In the genomic region with DNA sequence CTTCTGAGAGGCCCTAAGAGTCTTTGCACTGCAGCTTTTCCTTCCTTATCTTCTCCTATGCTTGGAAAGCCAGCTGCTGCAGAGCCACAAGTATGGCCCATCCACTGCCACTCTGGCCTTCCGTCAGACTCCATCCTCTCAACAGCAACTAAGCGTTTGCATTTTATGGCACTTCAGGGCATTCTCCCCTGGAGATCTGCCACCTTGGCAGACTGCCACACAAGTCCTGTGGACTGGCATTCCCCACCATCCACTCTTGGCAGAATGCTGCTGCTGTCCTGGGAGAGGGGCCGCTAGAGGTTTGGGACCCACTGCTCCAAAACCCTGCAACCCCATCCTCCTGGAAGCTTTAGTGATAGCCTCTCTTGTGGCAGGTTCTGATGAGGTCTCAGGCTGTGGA, we compare ENCODE assay signal across 16 mouse cellular contexts. TPM values are rescaled to one million over a fixed set of nuclear protein-coding genes. Genes with fewer than 3 reads are reported as not detected.
DNase-seq lines count a peak whose midpoint lies in the region; ATAC-seq and TF ChIP-seq lines count a peak whose summit lies in the region.
"Had no signal": no experiment of that assay in that cellular context is flagged by ENCODE, and none has a peak within 500 bp of the region (broad histone marks: within the 10 kb centered on the region; RNA-seq: fewer than 3 reads in every experiment).

No protein-coding gene starts in this region.

- TF ChIP-seq CTCF in lung, adult 2 months (IDR thresholded peaks at IDR 0.05; ENCODE audit: insufficient read depth, low read length) = no peak
- TF ChIP-seq CTCF in brain, embryonic 14.5 days (IDR thresholded peaks at IDR 0.05; ENCODE audit: borderline replicate concordance, extremely low read depth, insufficient read depth, insufficient read length) = no peak

- no peak overlapping the region for H3K4me2 ChIP-seq in heart, embryonic 11.5 days
- H3K4me2 ChIP-seq in lung, embryonic 15.5 days = no peak overlapping the region
- H3K4me2 ChIP-seq: embryonic facial prominence, embryonic 15.5 days; midbrain, embryonic 13.5 days had no signal

- peaks cover 8% of the 10 kb centered on the region for H3K27me3 ChIP-seq in heart, embryonic 11.5 days (ENCODE audit: control insufficient read depth, insufficient read depth, low read length)
- no peaks in the 10 kb centered on the region for H3K27me3 ChIP-seq in lung, embryonic 15.5 days
- H3K27me3 ChIP-seq: embryonic facial prominence, embryonic 15.5 days had no signal

- ATAC-seq in heart, embryonic 11.5 days (replicated peaks; ENCODE audit: insufficient number of reproducible peaks, low FRiP score, low TSS enrichment) = no peak
- ATAC-seq in lung, embryonic 15.5 days (ENCODE audit: borderline replicate concordance, extremely low read depth, low FRiP score, low TSS enrichment) = no peak
- ATAC-seq: midbrain, embryonic 13.5 days had no signal

- no peaks in the 10 kb centered on the region for H3K36me3 ChIP-seq in heart, embryonic 11.5 days (ENCODE audit: control insufficient read depth, insufficient read depth, low read length)
- H3K36me3 ChIP-seq in lung, embryonic 15.5 days = no peaks in the 10 kb centered on the region
- H3K36me3 ChIP-seq: embryonic facial prominence, embryonic 15.5 days; midbrain, embryonic 13.5 days had no signal

- H3K9me3 ChIP-seq in heart, embryonic 11.5 days (replicated peaks; ENCODE audit: control insufficient read depth, low read length) = no peaks in the 10 kb centered on the region
- H3K9me3 ChIP-seq in lung, embryonic 15.5 days = no peaks in the 10 kb centered on the region
- H3K9me3 ChIP-seq: embryonic facial prominence, embryonic 15.5 days had no signal

- H3K4me3 ChIP-seq in heart, embryonic 11.5 days (ENCODE audit: low read depth, low read length) = no peak overlapping the region
- H3K4me3 ChIP-seq in lung, embryonic 15.5 days = no peak overlapping the region
- H3K4me3 ChIP-seq in lung, adult 2 months (replicated peaks; ENCODE audit: extremely low read depth, low read depth, low read length) = no peak overlapping the region
- H3K4me3 ChIP-seq: embryonic facial prominence, embryonic 15.5 days; midbrain, embryonic 13.5 days had no signal

- no peak for TF ChIP-seq POLR2A in lung, adult 2 months (IDR thresholded peaks at IDR 0.05; ENCODE audit: borderline replicate concordance, extremely low read depth, low read depth, low read length)
- no peak for TF ChIP-seq POLR2A in brain, embryonic 14.5 days (IDR thresholded peaks at IDR 0.05; ENCODE audit: borderline replicate concordance, extremely low read depth, insufficient read depth, insufficient read length, poor library complexity, severe bottlenecking)

- WGBS in heart, embryonic 11.5 days (ENCODE audit: insufficient replicate concordance) = 80% methylated on average over 3 of the region's 3 CpGs
- 45% methylated on average over 3 of the region's 3 CpGs for WGBS in lung, embryonic 15.5 days
- 54% methylated on average over 3 of the region's 3 CpGs for WGBS in lung, adult 2 months

- H3K9ac ChIP-seq in heart, embryonic 11.5 days (ENCODE audit: low read depth, low read length) = no peak overlapping the region
- H3K9ac ChIP-seq in lung, embryonic 15.5 days = no peak overlapping the region
- H3K9ac ChIP-seq: embryonic facial prominence, embryonic 15.5 days; midbrain, embryonic 13.5 days had no signal

- peak; percentile 61 for DNase-seq in heart, postnatal 4 days
- DNase-seq in lung, adult 2 months = no peak
- peak; percentile 60 for DNase-seq in brain, embryonic 14.5 days (ENCODE audit: low read depth)
- DNase-seq in kidney, postnatal 14 days = peak; percentile 67
- DNase-seq in liver = no peak
- no peak for DNase-seq in adipocyte (ENCODE audit: low spot score)
- DNase-seq: cerebellum, adult 2 months; right cerebral cortex, adult 18-20 months; thymus, postnatal 36 days had no signal

- no peak overlapping the region for H3K27ac ChIP-seq in heart, embryonic 11.5 days (ENCODE audit: low read depth, low read length)
- H3K27ac ChIP-seq in lung, embryonic 15.5 days = 0 out of 2 replicates have a peak overlapping the region, but pooled peaks have one; percentile 5
- H3K27ac ChIP-seq: embryonic facial prominence, embryonic 15.5 days; macrophage; midbrain, embryonic 13.5 days had no signal

- no peaks in the 10 kb centered on the region for H3K4me1 ChIP-seq in heart, embryonic 11.5 days (ENCODE audit: control insufficient read depth, insufficient read depth, low read length)
- H3K4me1 ChIP-seq in lung, embryonic 15.5 days = peaks cover 12% of the 10 kb centered on the region
- H3K4me1 ChIP-seq in lung, adult 2 months (ENCODE audit: control insufficient read depth, insufficient read depth, low read length) = no peaks in the 10 kb centered on the region; the same call in 1 of the 2 replicates

RNA-seq across cellular contexts. Expression of gene Fam118a, which starts 3.1 kb away (rescaled TPM):
- 10 to 100 TPM; 14.6 to 14.9 TPM for total RNA-seq in heart, postnatal 4 days (2021)
- 16.2 and 20.1 TPM in 2 replicates for polyA plus RNA-seq in heart, embryonic 11.5 days (2014; fragmentation: Nextera tagmentation; extraction: Ambion mirVana)
- 35.0 TPM in 2 replicates for polyA plus RNA-seq in lung, embryonic 15.5 days (2015; fragmentation: Nextera tagmentation; extraction: Ambion mirVana)
- polyA plus RNA-seq in lung, adult 2 months (2012; rRNA removed) = 6.7 and 7.0 TPM in 2 replicates
- 14.3 and 15.9 TPM in 2 replicates for polyA plus RNA-seq in brain, embryonic 14.5 days (2012; rRNA removed)

RNA-seq across cellular contexts. Expression of gene Upk3a, which starts 14.9 kb away (rescaled TPM):
- not detected for total RNA-seq in heart, postnatal 4 days (2021)
- not detected in 2 replicates for polyA plus RNA-seq in heart, embryonic 11.5 days (2014; fragmentation: Nextera tagmentation; extraction: Ambion mirVana)
- polyA plus RNA-seq in lung, embryonic 15.5 days (2015; fragmentation: Nextera tagmentation; extraction: Ambion mirVana) = 8.5 and 9.1 TPM in 2 replicates
- 2.0 and 3.0 TPM in 2 replicates for polyA plus RNA-seq in lung, adult 2 months (2012; rRNA removed)
- 0.28 and 0.53 TPM in 2 replicates for polyA plus RNA-seq in brain, embryonic 14.5 days (2012; rRNA removed)
- polyA plus RNA-seq: forebrain, embryonic 11.5 days; heart, postnatal 0 days; macrophage had no signal

RNA-seq across cellular contexts. Expression of gene 5031439G07Rik, which starts 43.5 kb away (rescaled TPM):
- 10 to 100 TPM; 22.2 to 23.8 TPM for total RNA-seq in heart, postnatal 4 days (2021)
- polyA plus RNA-seq in heart, embryonic 11.5 days (2014; fragmentation: Nextera tagmentation; extraction: Ambion mirVana) = 4.6 and 8.1 TPM in 2 replicates
- 6.8 and 10.6 TPM in 2 replicates for polyA plus RNA-seq in lung, embryonic 15.5 days (2015; fragmentation: Nextera tagmentation; extraction: Ambion mirVana)
- 17.1 and 23.2 TPM in 2 replicates for polyA plus RNA-seq in lung, adult 2 months (2012; rRNA removed)
- 39.4 and 69.9 TPM in 2 replicates for polyA plus RNA-seq in brain, embryonic 14.5 days (2012; rRNA removed)

Comparison
In these comparisons a context has a peak if more than half of its experiments do, and no peak if none do; other contexts are left out.
1. DNase-seq: peak in heart, postnatal 4 days (single experiment), brain, embryonic 14.5 days (single experiment) and kidney, postnatal 14 days (single experiment); none in lung, adult 2 months (single experiment), liver (single experiment) and adipocyte (single experiment).